Mouse (Mus musculus) E14TG2a.4 (cell line): ENCODE measurements at regions not wholly inside any gene's neighbourhood (a gene's known extent, or its start where the extent isn't known, plus 50 kb on each side); places are given as distances from the start of the nearest gene placed in this dataset.

ENCODE experiments used
- CTCF ChIP-seq: conservative IDR thresholded peaks from 2 replicates; pipeline ENCODE4 v1.5.1; 2014; ENCODE audit warnings: low read length
- NANOG ChIP-seq: IDR thresholded peaks from 2 replicates; pipeline ENCODE4 v1.6.1; 2014; ENCODE audit warnings: borderline replicate concordance, low read length, mixed read lengths
- POU5F1 ChIP-seq: IDR thresholded peaks from 2 replicates; pipeline ENCODE4 v1.6.1; 2014; ENCODE audit warnings: low read length, borderline replicate concordance

DNA sequence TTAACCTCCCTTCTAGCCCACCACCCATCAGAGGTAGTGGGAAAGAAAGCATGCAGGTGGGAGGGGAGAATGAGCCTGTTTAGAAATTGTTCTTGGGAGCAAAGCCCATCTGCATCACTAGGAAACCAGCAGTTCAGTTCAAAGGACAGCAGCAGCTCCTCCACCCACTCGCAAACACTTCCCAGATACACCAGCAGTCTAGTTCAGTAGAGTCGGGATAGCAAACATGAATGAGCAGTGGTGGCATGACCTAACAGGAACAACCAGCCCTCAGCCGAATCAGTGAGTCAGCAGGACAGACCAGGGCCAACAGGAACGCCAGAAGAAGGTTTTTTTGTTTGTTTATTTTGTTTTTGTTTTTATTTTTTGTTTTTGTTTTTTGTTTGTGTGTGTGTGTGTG is 74.5 kb upstream of the Zfp648 start:
- TF ChIP-seq CTCF, result no peak
- TF ChIP-seq NANOG, result no peak
- no peak for TF ChIP-seq POU5F1
